Mouse (Mus musculus) liver, embryonic 14.5 days (tissue): ENCODE results near the gene Calml4. TPM values are rescaled to one million over a fixed set of nuclear protein-coding genes. Genes with fewer than 3 reads are reported as not detected.
A peak's percentile ranks its signal among the peaks of the same experiment; 100 is the strongest.

Experiments used
- ATAC-seq: fragments of 200-750 bp; cut with Nextera tagmentation; 2 replicates; pipeline ENCODE4 v1.8.0; 2017; ENCODE audit warnings: moderate number of reproducible peaks, mild to moderate bottlenecking, moderate library complexity; ENCODE audit not compliant: insufficient read depth
- DNase-seq, 3 experiments: peaks; one replicate each; pipeline ENCODE4 v3.0.0-alpha.2; 2012 to 2013; ENCODE audit warnings: low read depth in 3 of 3, low spot score in 3 of 3
- H3K27ac ChIP-seq: fragments of 300-500 bp; sonication (generic); 2 replicates; pipeline ENCODE4 v1.5.1; 2014; ENCODE audit warnings: moderate library complexity, mild to moderate bottlenecking, control low read depth, inconsistent platforms
- H3K27me3 ChIP-seq: fragments of 300-500 bp; sonication (generic); 2 replicates; pipeline ENCODE4 v1.6.1; 2014; ENCODE audit warnings: mild to moderate bottlenecking, low read length, moderate library complexity; ENCODE audit not compliant: control insufficient read depth, insufficient read depth
- H3K36me3 ChIP-seq: fragments of 300-500 bp; sonication (generic); replicated peaks from 2 replicates; pipeline ENCODE4 v1.6.1; 2014; ENCODE audit warnings: low read depth; ENCODE audit not compliant: control insufficient read depth, insufficient read depth
- H3K4me1 ChIP-seq, 2 experiments: fragments of 200-500 bp in 1 of 2; fragments of 300-500 bp in 1 of 2; sonication (generic) in 1 of 2; replicated peaks; 2 replicates each; pipeline ENCODE4 v1.6.1; 2012 to 2014; ENCODE audit warnings: antibody characterized with exemption in 1 of 2, inconsistent platforms in 1 of 2, low read length in 1 of 2; ENCODE audit not compliant: control insufficient read depth in 2 of 2, insufficient read depth in 2 of 2
- H3K4me2 ChIP-seq: fragments of 300-500 bp; sonication (generic); 2 replicates; pipeline ENCODE4 v1.6.1; 2014; ENCODE audit warnings: low read depth, mild to moderate bottlenecking, control low read depth, moderate library complexity
- H3K4me3 ChIP-seq, 2 experiments: fragments of 200-500 bp in 1 of 2; fragments of 300-500 bp in 1 of 2; sonication (generic) in 1 of 2; 2 replicates each; pipeline ENCODE4 v1.5.1; 2012 to 2014; ENCODE audit warnings: low read depth in 2 of 2, low read length in 2 of 2, mild to moderate bottlenecking in 2 of 2, control low read depth in 1 of 2, inconsistent platforms in 1 of 2, moderate library complexity in 1 of 2; ENCODE audit not compliant: insufficient read depth in 1 of 2
- H3K9ac ChIP-seq: fragments of 300-500 bp; sonication (generic); replicated peaks from 2 replicates; pipeline ENCODE4 v1.6.1; 2014; ENCODE audit warnings: mild to moderate bottlenecking, control low read depth, moderate library complexity
- H3K9me3 ChIP-seq: fragments of 300-500 bp; sonication (generic); 2 replicates; pipeline ENCODE4 v1.6.1; 2016; ENCODE audit warnings: low read length, mixed read lengths; ENCODE audit not compliant: control insufficient read depth
- CTCF ChIP-seq: IDR thresholded peaks from 2 replicates; pipeline ENCODE4 v1.5.1; 2016; ENCODE audit warnings: antibody characterized with exemption, low read depth, control low read depth
- EP300 ChIP-seq: IDR thresholded peaks from 2 replicates; pipeline ENCODE4 v1.6.1; 2016; ENCODE audit warnings: antibody characterized with exemption, low read depth
- WGBS: fragments of 180-500 bp; shearing (Covaris S2); extraction: QIAGEN DNeasy Blood & Tissue Kit; methylation state at CpG from one replicate; pipeline ENCODE4 v1.1.7; 2014; ENCODE audit not compliant: insufficient replicate concordance; 5-methylcytosine and 5-hydroxymethylcytosine counted together
- polyA plus RNA-seq, 2 experiments: library from polyadenylated mRNA; depleted of rRNA in 1 of 2; stranded (reverse) in 1 of 2; unstranded in 1 of 2; fragments of >200 nt; fragmentation: Nextera tagmentation in 1 of 2; extraction: Ambion mirVana in 1 of 2; gene quantifications; 2 replicates each; pipeline versions ENCODE4 v1.2.1 to v1.2.3; 2012 to 2014

Calml4 gene
- polyA plus RNA-seq, 2 experiments = 0.98 to 1.6 TPM

GRCm38 (mm10) chr9:62834906-62835305 lies 23.0 kb upstream of the Calml4 start:
- Histone ChIP-seq H3K27ac (no peak overlapping the region), H3K27me3 (no peaks in the 10 kb centered on the region), H3K9me3 (no peaks in the 10 kb centered on the region), H3K36me3 (no peaks in the 10 kb centered on the region), H3K4me3 (no peak overlapping the region), H3K4me1 (peaks cover 10 to 14% of the 10 kb centered on the region in 2 experiments), H3K9ac (no peak overlapping the region), H3K4me2 (no peak overlapping the region)
- DNase-seq (no peak), ATAC-seq (no peak)
- WGBS = 64% methylated on average over 5 of the region's 5 CpGs
- TF ChIP-seq EP300 = no peak
- TF ChIP-seq CTCF = no peak

GRCm38 (mm10) chr9:62835705-62836446 lies 22.0 kb upstream of the Calml4 start:
- no peak overlapping the region for H3K9ac ChIP-seq
- no peak overlapping the region for H3K27ac ChIP-seq
- no peak overlapping the region for H3K4me3 ChIP-seq
- DNase-seq (no peak), ATAC-seq (no peak)
- no peak overlapping the region for H3K4me2 ChIP-seq
- no peaks in the 10 kb centered on the region for H3K27me3 ChIP-seq
- 45% methylated on average over 4 of the region's 4 CpGs for WGBS
- TF ChIP-seq CTCF = 0 out of 2 replicates have a peak, but pooled peaks have one; percentile 9
- no peak for TF ChIP-seq EP300
- H3K4me1 ChIP-seq = peaks cover 10 to 17% of the 10 kb centered on the region in 2 experiments
- H3K36me3 ChIP-seq = no peaks in the 10 kb centered on the region
- no peaks in the 10 kb centered on the region for H3K9me3 ChIP-seq

- 54% methylated on average over 3 of the region's 3 CpGs for WGBS
- Histone ChIP-seq H3K9me3 (no peaks in the 10 kb centered on the region), H3K4me3 (peak overlapping the region in 1 of 2 experiments; percentile 86; a peak in 1 of 4 replicates), H3K4me2 (peak overlapping the region; percentile 67), H3K9ac (no peak overlapping the region), H3K4me1 (peaks cover 10 to 17% of the 10 kb centered on the region in 2 experiments), H3K27me3 (no peaks in the 10 kb centered on the region), H3K36me3 (no peaks in the 10 kb centered on the region), H3K27ac (peak overlapping the region; percentile 56; the same call in 1 of the 2 replicates)
- TF ChIP-seq CTCF (no peak), EP300 (no peak)
- DNase-seq = no peak
- no peak for ATAC-seq
Observed at GRCm38 (mm10) chr9:62837611-62838010, 20.3 kb upstream of the Calml4 start.

DNA sequence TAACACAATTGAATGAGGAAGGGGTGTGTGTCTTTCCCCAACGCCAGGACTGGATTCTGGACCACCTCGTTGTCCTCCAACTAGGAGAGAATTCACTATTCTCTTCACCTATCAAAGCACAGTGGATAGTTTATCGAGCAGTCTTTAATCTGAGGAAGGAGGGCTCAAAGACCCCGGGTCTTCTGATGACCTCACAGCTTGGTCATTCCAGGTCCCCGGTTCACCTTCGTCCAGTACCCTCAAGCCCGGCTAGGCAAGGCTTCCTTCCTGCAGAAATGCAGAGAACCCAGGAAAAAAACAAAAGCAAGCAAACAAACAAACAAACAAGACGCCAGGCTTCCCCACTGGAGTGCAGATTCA lies 19.8 kb upstream of the Calml4 start:
- H3K4me1 ChIP-seq = peaks cover 10 to 17% of the 10 kb centered on the region in 2 experiments
- no peaks in the 10 kb centered on the region for H3K36me3 ChIP-seq
- ATAC-seq = no peak
- H3K9ac ChIP-seq = peak overlapping the region; percentile 77
- TF ChIP-seq EP300 (no peak), CTCF (no peak)
- DNase-seq = no peak
- peak overlapping the region; percentile 67 for H3K4me2 ChIP-seq
- no peaks in the 10 kb centered on the region for H3K27me3 ChIP-seq
- peak overlapping the region; percentile 72 to 86 for H3K4me3 ChIP-seq
- H3K27ac ChIP-seq = peak overlapping the region; percentile 56
- 5% methylated on average over 8 of the region's 8 CpGs for WGBS
- no peaks in the 10 kb centered on the region for H3K9me3 ChIP-seq

- Histone ChIP-seq H3K27ac (peak within 1 kb of the TSS; percentile 58), H3K4me3 (peak within 1 kb of the TSS; percentile 72 to 86), H3K9me3 (no peaks in the 10 kb centered on the region), H3K36me3 (no peaks in the 10 kb centered on the region), H3K9ac (peak within 1 kb of the TSS; percentile 77), H3K4me2 (peak within 1 kb of the TSS; percentile 67), H3K27me3 (no peaks in the 10 kb centered on the region), H3K4me1 (peaks cover 10 to 17% of the 10 kb centered on the region in 2 experiments)
- no peak for TF ChIP-seq CTCF
- TF ChIP-seq EP300 = no peak
- under 1% methylated on average over 42 of the region's 48 CpGs for WGBS
- ATAC-seq (peak; percentile 94), DNase-seq (peak; percentile 83 to 85 (median 84))
Observed at GRCm38 (mm10) chr9:62838506-62839171, 19.2 kb upstream of the Calml4 start, which contains the start of gene Cln6. Gene Cln6, plus strand, starts transcription at chr9:62838785.
